Mouse (Mus musculus): ENCODE data around the gene Cyp26b1. TPM values are rescaled to one million over a fixed set of nuclear protein-coding genes. Genes with fewer than 3 reads are reported as not detected.

The Cyp26b1 gene
- total RNA-seq, 4 experiments from 2014 or later: 8.4 to 10.5 (median 9.3) TPM

- no peak for DNase-seq (ENCODE audit: low spot score in 2 of 2)
These were observed 30.8 kb downstream of the Cyp26b1 start for GRCm38 (mm10) chr6:84562948-84563347.

GRCm38 (mm10) chr6:84561171-84561570, 32.5 kb downstream of the Cyp26b1 start:
- DNase-seq (ENCODE audit: low spot score in 2 of 2): no peak

GRCm38 (mm10) chr6:84549852-84550437, 43.8 kb downstream of the Cyp26b1 start:
- DNase-seq (ENCODE audit: low spot score in 2 of 2): no peak

DNA sequence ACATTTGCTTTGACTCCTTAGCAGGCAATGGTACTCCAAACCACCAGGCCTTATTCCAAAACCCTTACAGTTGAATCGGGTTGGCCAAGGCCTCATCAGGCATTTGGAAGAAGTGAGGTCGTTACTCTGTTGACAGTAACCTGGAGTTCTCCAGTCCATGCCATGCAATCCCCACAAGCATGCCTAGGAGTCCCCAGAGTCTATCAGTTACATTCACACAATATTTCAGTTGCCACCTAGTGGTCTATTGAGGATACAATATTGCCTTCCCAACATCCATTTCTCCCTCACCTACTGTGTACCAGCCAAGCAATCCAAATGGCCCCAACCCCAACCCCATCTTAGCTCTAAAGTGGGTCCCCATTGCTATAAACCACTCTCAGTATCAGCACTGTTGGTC, 48.3 kb downstream of the Cyp26b1 start:
- DNase-seq (ENCODE audit: low spot score in 2 of 2): no peak

GRCm38 (mm10) chr6:84544359-84544758, 49.3 kb downstream of the Cyp26b1 start:
- no peak for DNase-seq (ENCODE audit: low spot score in 2 of 2)

- DNase-seq (ENCODE audit: low spot score in 2 of 2): no peak
These were observed 50.2 kb downstream of the Cyp26b1 start for GRCm38 (mm10) chr6:84543516-84543915.

DNA sequence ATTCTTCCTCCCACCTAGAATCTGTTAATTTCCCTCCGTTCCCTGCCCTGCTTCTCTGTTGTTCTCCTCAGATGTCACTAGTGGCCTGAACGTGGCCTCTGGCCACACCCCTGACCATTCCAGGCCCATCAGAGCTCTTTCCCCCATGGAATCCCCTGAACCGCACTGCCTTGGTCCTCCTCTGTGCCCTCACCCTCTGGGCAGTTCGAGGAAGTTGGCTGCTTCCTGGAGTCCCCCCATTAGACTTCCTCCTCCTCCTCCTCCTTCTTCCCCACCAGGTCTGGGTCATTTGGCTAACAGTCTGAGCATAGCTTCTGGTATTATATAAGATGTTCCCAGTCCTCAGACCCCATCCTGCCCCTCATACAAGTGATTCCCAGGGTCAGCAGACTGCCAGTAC, 53.8 kb downstream of the Cyp26b1 start:
- no peak for DNase-seq (ENCODE audit: low spot score in 2 of 2)

DNA sequence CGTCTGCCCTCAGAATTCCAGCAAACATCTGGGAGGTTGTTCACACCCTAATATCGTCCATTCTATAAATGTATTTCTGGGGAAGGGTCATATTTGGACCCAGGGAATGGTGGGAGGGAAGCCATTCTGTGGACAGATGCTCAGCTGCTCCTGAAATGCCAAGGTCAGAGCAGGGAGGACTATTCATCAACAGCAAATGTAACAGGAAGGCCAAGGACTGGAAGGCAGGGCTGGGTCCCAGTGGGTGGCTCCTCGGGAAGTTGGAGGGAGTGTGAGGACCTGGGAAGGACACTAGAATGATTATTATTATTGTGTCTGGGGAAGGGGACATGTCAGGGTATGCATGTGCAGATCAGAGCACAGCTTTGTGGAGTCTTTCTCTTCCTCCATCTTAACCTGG, 55.0 kb downstream of the Cyp26b1 start:
- no peak for DNase-seq (ENCODE audit: low spot score in 2 of 2)

- peak; percentile 28 to 29 for DNase-seq (ENCODE audit: low spot score in 2 of 2)
These were observed 56.0 kb downstream of the Cyp26b1 start for GRCm38 (mm10) chr6:84537611-84538197.

- peak; percentile 9 to 14 for DNase-seq (ENCODE audit: low spot score in 2 of 2)
These were observed 58.8 kb downstream of the Cyp26b1 start for GRCm38 (mm10) chr6:84534944-84535343.

DNA sequence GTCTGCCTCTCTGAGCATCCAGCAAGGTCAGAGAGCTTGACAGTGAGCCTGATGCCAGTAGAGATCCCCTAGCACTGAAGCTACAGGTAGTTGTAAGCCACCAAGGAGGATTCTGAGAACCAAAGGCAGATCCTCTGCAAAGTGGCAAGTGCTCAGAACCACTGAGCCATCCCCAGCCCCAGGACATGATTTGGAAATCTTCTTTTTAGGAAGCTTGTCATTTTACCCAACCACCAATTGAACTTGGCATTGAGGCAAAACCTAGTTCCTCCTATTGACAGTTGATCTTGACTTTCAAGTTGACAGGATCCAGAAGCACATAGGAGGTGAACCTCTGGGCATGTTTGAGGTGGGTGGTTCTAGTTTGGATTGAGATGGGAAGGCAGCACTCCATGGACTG, 63.8 kb downstream of the Cyp26b1 start:
- no peak for DNase-seq (ENCODE audit: low spot score in 2 of 2)

DNA sequence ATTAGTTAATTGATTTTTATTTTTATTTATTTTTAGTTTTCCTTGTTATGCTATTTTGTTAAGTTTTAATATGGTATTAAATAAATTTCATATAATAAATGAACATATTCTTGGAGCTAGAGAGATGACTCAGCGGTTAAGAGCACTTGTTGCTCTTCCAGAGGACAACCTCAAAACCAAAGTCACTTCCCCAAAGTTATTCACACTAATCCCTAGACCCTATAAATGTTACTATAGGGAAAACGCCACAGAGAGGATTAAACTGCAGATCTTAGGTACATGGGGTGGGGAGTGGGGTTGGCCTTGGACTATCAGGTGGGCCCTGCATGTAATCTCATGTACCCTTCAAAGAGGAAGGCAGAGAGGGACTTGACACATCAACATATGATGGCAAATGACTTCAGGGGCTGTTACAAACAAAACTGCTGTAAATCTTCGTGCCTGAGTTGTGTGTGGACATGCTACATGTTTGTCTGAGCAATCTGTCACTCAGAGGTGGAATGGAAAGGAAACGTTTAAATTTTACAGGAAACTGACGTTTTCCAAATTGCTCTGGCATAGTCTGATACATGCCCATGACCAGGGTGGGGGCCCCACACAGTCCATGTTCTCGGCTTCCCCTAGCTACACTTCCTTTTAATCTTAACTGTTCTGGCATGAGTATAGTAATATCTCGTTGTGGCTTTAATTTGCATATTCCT, 68.7 kb downstream of the Cyp26b1 start:
- no peak for DNase-seq (ENCODE audit: low spot score in 2 of 2)

Measured in layer of hippocampus, adult 8-10 months (tissue).